Mouse (Mus musculus) lung, postnatal 0 days (tissue): ENCODE measurements around the gene Ttc16.

Source experiments
- CTCF ChIP-seq: IDR thresholded peaks from 2 replicates; pipeline ENCODE4 v1.5.1; 2016; ENCODE audit warnings: antibody characterized with exemption, mild to moderate bottlenecking
- EP300 ChIP-seq: IDR thresholded peaks from 2 replicates; pipeline ENCODE4 v1.6.1; 2016; ENCODE audit warnings: antibody characterized with exemption, mild to moderate bottlenecking, control low read depth

DNA sequence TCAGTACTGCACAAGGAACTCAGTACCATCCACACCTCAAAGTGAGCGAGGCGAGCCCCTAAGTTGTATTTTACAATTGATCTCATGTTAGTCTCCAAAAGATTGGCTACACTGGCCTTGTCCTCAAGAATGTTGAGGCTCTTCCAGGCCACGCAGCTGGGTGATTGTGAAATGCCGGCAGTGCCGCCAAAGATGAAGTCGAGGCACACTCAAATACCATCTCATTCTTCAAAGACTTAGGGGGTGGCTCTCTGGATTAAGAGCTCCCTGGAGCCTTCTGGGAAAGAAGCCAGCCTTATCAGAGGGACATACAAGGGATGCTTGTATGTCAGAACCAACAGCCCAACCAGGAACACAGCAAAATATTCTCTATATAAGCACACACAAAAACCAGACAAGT, 15.9 kb upstream of the Ttc16 start:
- no peak for TF ChIP-seq CTCF
- no peak for TF ChIP-seq EP300
